In the genomic region with DNA sequence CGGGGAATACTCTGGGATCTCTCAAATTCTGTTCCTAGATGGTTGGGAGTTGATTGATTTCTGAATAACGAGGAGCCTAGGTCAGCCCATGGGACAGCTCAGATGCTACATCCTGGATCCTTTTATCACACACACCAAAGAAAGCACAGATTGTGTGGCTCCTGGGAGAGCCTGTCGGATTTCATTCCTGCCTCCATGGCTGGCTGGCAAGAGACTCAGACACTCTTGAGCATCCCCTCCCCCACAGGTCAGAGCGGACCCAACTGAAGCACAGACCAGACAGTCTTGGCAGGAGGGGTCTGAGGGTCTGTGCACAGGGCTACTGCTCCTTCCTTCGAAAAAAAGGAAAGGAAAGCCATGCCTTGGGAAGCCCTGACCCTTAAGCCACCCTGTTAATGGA, we compare ENCODE assay signal across 9 mouse cellular contexts. TPM values are rescaled to one million over a fixed set of nuclear protein-coding genes. Genes with fewer than 3 reads are reported as not detected.
DNase-seq lines count a peak whose midpoint lies in the region; ATAC-seq lines count a peak whose summit lies in the region.
"Had no signal": no experiment of that assay in that cellular context is flagged by ENCODE, and none has a peak within 500 bp of the region (broad histone marks: within the 10 kb centered on the region; RNA-seq: fewer than 3 reads in every experiment).

No protein-coding gene starts in this region.

- 28% methylated on average over 5 of the region's 5 CpGs for WGBS in kidney, embryonic 15.5 days
- WGBS in forebrain, embryonic 15.5 days: 35% methylated on average over 5 of the region's 5 CpGs
- 27% methylated on average over 5 of the region's 5 CpGs for WGBS in midbrain, embryonic 13.5 days

- peak overlapping the region; percentile 93 for H3K4me2 ChIP-seq in kidney, embryonic 15.5 days
- H3K4me2 ChIP-seq in forebrain, embryonic 15.5 days (replicated peaks): peak overlapping the region; percentile 85
- H3K4me2 ChIP-seq in midbrain, embryonic 13.5 days (replicated peaks): peak overlapping the region; percentile 81

- H3K27ac ChIP-seq in kidney, embryonic 15.5 days: no peak overlapping the region
- H3K27ac ChIP-seq in forebrain, embryonic 15.5 days (replicated peaks): peak overlapping the region; percentile 64
- peak overlapping the region; percentile 69 for H3K27ac ChIP-seq in midbrain, embryonic 13.5 days

- peaks cover 12% of the 10 kb centered on the region for H3K36me3 ChIP-seq in kidney, embryonic 15.5 days
- peaks cover 6% of the 10 kb centered on the region; the same call in 1 of the 2 replicates for H3K36me3 ChIP-seq in forebrain, embryonic 15.5 days
- peaks cover 12% of the 10 kb centered on the region for H3K36me3 ChIP-seq in midbrain, embryonic 13.5 days

- H3K9me3 ChIP-seq in kidney, embryonic 15.5 days (replicated peaks): no peaks in the 10 kb centered on the region
- no peaks in the 10 kb centered on the region for H3K9me3 ChIP-seq in forebrain, embryonic 15.5 days
- H3K9me3 ChIP-seq in midbrain, embryonic 13.5 days: no peaks in the 10 kb centered on the region

- no peak for ATAC-seq in kidney, embryonic 15.5 days (replicated peaks; ENCODE audit: low FRiP score)
- no peak for ATAC-seq in forebrain, embryonic 15.5 days (replicated peaks)
- ATAC-seq in midbrain, embryonic 13.5 days: no peak

- no peak overlapping the region for H3K4me3 ChIP-seq in kidney, embryonic 15.5 days (replicated peaks)
- H3K4me3 ChIP-seq in forebrain, embryonic 15.5 days: peak overlapping the region; percentile 93
- H3K4me3 ChIP-seq in midbrain, embryonic 13.5 days (replicated peaks): peak overlapping the region; percentile 90

- H3K27me3 ChIP-seq in kidney, embryonic 15.5 days: peaks cover 8% of the 10 kb centered on the region
- peaks cover 10% of the 10 kb centered on the region; the same call in 1 of the 2 replicates for H3K27me3 ChIP-seq in forebrain, embryonic 15.5 days
- H3K27me3 ChIP-seq in midbrain, embryonic 13.5 days: peaks cover 12% of the 10 kb centered on the region; the same call in 1 of the 2 replicates

- H3K9ac ChIP-seq in kidney, embryonic 15.5 days: no peak overlapping the region
- peak overlapping the region; percentile 89; the same call in 1 of the 2 replicates for H3K9ac ChIP-seq in forebrain, embryonic 15.5 days (replicated peaks)
- peak overlapping the region; percentile 97 for H3K9ac ChIP-seq in midbrain, embryonic 13.5 days (replicated peaks)

- DNase-seq in kidney, postnatal 14 days: no peak
- peak; percentile 73 for DNase-seq in cerebellum, adult 8-10 months
- no peak for DNase-seq in ovary, postnatal 36 days (ENCODE audit: low spot score)
- DNase-seq in right cerebral cortex, postnatal 25 days: no peak
- DNase-seq in heart, adult 9 months (ENCODE audit: low spot score in 2 of 2): no peak
- DNase-seq: thymus, postnatal 36 days had no signal

- peaks cover 35% of the 10 kb centered on the region for H3K4me1 ChIP-seq in kidney, embryonic 15.5 days
- peaks cover 36% of the 10 kb centered on the region for H3K4me1 ChIP-seq in forebrain, embryonic 15.5 days
- H3K4me1 ChIP-seq in midbrain, embryonic 13.5 days (replicated peaks): peaks cover 50% of the 10 kb centered on the region

RNA-seq across cellular contexts. Expression of a gene that starts 2.3 kb away (rescaled TPM):
- 2.4 and 2.6 TPM in 2 replicates for polyA plus RNA-seq in kidney, embryonic 15.5 days (2015; fragmentation: Nextera tagmentation; extraction: Ambion mirVana)
- 10.3 and 11.0 TPM in 2 replicates for polyA plus RNA-seq in forebrain, embryonic 15.5 days (2015; fragmentation: Nextera tagmentation; extraction: Ambion mirVana)
- 7.1 and 10.2 TPM in 2 replicates for polyA plus RNA-seq in midbrain, embryonic 13.5 days (2015; fragmentation: Nextera tagmentation; extraction: Ambion mirVana)

RNA-seq across cellular contexts. Expression of a gene that starts 51.2 kb away (rescaled TPM):
- 0.04 TPM in 1 of 2 replicates, not detected in the other for polyA plus RNA-seq in kidney, embryonic 15.5 days (2015; fragmentation: Nextera tagmentation; extraction: Ambion mirVana)
- 0.04 and 0.06 TPM in 2 replicates for polyA plus RNA-seq in forebrain, embryonic 15.5 days (2015; fragmentation: Nextera tagmentation; extraction: Ambion mirVana)
- polyA plus RNA-seq in midbrain, embryonic 13.5 days (2015; fragmentation: Nextera tagmentation; extraction: Ambion mirVana): 0.13 and 0.15 TPM in 2 replicates

RNA-seq across cellular contexts. Expression of a gene that starts 53.2 kb away (rescaled TPM):
- 0.10 TPM in 1 of 2 replicates, not detected in the other for polyA plus RNA-seq in kidney, embryonic 15.5 days (2015; fragmentation: Nextera tagmentation; extraction: Ambion mirVana)
- not detected in 2 replicates for polyA plus RNA-seq in forebrain, embryonic 15.5 days (2015; fragmentation: Nextera tagmentation; extraction: Ambion mirVana)
- polyA plus RNA-seq in midbrain, embryonic 13.5 days (2015; fragmentation: Nextera tagmentation; extraction: Ambion mirVana): 0.20 and 0.39 TPM in 2 replicates

RNA-seq across cellular contexts. Expression of a gene that starts 59.6 kb away (rescaled TPM):
- 0.54 and 0.82 TPM in 2 replicates for polyA plus RNA-seq in kidney, embryonic 15.5 days (2015; fragmentation: Nextera tagmentation; extraction: Ambion mirVana)
- not detected in 2 replicates for polyA plus RNA-seq in forebrain, embryonic 15.5 days (2015; fragmentation: Nextera tagmentation; extraction: Ambion mirVana)
- polyA plus RNA-seq in midbrain, embryonic 13.5 days (2015; fragmentation: Nextera tagmentation; extraction: Ambion mirVana): 0.09 TPM in 1 of 2 replicates, not detected in the other
